Mouse (Mus musculus): ENCODE measurements around the gene Bcl3. TPM values are rescaled to one million over a fixed set of nuclear protein-coding genes. Genes with fewer than 3 reads are reported as not detected.

Bcl3 gene
- polyA plus RNA-seq, 1 experiment from 2014 or later: 1.8 TPM

DNA sequence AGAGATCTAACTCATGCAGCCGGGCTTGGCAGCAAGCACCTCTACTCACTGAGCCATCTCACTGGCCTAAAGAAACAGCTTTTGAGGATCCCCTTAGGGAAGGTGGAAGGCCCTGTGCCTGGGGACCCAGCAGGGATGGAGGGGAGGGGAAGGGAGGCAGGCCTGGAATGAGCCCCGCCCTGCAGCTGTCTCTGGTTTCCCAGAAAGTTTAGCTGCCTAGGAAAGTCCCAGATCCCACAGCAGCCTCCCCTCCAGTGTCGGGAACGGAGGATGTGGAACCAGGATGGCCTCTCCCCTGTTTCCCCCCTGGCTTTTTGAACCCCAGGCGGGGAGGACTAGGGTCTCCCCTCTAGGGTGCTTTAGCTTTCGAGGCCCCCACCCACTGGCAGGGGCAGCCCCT lies 4.2 kb upstream of the Bcl3 start:
- no peaks in the 10 kb centered on the region; the same call in 1 of the 2 replicates for H3K9me3 ChIP-seq (replicated peaks)
- 39% methylated on average over 6 of the region's 6 CpGs for WGBS
- DNase-seq (ENCODE audit: low spot score): no peak
- H3K27me3 ChIP-seq (ENCODE audit: low read depth, poor library complexity, severe bottlenecking): peaks cover 42% of the 10 kb centered on the region
- peaks cover 33% of the 10 kb centered on the region for H3K4me1 ChIP-seq
- no peaks in the 10 kb centered on the region for H3K36me3 ChIP-seq
- H3K27ac ChIP-seq (replicated peaks): no peak overlapping the region
- H3K4me3 ChIP-seq: no peak overlapping the region

DNA sequence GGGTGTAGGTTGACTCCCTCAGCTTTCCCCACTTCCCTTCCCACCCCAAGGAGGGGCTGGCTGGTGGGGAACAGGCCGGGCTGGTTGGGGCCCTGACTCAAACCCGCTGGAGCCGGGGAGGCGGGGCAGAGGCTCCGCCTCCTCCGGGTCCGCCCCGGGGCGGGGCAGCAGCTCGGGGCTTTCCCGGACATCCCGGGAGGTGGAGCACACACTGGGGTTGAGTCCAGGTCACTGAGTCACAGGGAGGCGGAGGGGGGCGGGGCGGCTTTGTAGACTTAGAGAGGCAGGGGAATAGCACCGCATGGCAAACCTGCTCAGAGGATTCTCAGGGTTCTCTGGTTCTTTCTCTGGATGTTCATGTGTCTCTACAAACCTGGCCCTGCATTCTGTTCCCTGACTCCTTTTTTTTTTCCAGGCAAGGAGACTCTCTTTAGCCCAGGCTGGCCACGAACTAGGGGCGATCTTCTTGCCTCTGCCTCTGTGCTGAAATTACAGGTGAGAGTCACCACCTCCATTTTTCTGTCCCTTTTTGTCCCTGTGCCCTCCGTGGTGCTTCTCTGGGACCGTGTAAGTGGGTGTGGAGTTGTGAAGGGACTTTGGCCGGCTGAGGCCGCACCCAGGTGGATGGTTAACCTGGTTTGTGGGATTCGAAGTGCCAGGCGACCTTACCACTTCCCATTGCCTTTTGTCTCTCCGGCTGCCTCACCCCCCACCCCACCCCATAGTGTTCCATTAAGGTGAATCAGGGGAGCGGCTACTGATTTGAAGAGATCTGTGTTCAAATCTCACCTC lies 1.8 kb upstream of the Bcl3 start:
- no peaks in the 10 kb centered on the region for H3K36me3 ChIP-seq
- H3K9me3 ChIP-seq (replicated peaks): peaks cover 9% of the 10 kb centered on the region; the same call in 1 of the 2 replicates
- H3K27me3 ChIP-seq (ENCODE audit: low read depth, poor library complexity, severe bottlenecking): peaks cover 64% of the 10 kb centered on the region
- H3K27ac ChIP-seq (replicated peaks): peak overlapping the region; percentile 43; the same call in 1 of the 2 replicates
- H3K4me1 ChIP-seq: peaks cover 27% of the 10 kb centered on the region
- DNase-seq (ENCODE audit: low spot score): peak; percentile 66
- 23% methylated on average over 26 of the region's 26 CpGs for WGBS
- H3K4me3 ChIP-seq: peak overlapping the region; percentile 34

DNA sequence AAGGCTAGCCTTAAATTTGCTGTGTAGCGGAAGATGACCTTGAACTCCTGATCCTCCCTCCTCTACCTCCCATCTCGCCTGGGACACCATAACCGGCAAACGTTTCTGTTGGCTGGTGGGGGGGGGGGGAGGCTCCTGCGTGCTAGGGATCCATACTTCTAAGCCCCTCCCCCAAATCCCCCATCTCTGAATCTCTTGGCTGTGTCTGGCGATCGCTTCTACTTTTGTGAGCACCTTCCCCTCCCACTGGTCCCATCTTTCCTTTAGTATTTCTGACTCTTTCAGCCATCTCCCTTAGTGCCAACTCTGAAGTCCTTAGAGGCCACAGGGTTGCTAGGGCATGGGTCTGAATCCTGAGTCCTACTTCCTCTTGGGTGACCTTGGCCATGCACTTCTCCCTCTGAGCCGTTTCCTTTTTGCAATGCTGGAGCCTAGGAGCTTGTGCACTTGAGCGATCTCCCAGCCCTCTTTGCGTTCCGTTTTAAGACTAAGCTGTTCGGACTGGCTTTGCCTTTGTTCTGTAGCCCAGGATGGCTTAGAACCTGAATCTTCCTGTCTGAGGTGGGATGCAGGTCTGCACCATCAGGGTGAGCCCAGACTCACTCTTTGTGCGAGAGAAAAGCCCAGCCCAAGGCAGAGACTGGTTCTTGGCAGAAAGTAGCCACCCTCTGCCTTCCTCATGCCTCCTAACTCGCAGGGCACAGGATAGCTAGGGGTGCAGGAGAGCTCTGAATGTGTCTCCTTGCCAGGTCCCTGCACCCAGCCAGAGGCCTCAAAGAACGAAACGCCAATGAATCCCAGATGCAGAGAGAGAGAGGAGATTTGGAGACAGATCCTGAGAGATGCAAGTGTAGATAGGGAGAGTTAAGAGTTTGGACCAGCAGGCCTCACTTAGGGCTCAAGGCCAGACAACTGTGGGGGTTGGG lies 949 bp upstream of the Bcl3 start:
- Histone ChIP-seq H3K4me3 (peak overlapping the region; percentile 34), H3K4me1 (peaks cover 27% of the 10 kb centered on the region), H3K27me3 (ENCODE audit: low read depth, poor library complexity, severe bottlenecking) (peaks cover 72% of the 10 kb centered on the region), H3K36me3 (no peaks in the 10 kb centered on the region), H3K27ac (replicated peaks) (peak overlapping the region; percentile 43; the same call in 1 of the 2 replicates), H3K9me3 (replicated peaks) (peaks cover 9% of the 10 kb centered on the region; the same call in 1 of the 2 replicates)
- peak; percentile 28 for DNase-seq (ENCODE audit: low spot score)
- WGBS: 24% methylated on average over 16 of the region's 16 CpGs

DNA sequence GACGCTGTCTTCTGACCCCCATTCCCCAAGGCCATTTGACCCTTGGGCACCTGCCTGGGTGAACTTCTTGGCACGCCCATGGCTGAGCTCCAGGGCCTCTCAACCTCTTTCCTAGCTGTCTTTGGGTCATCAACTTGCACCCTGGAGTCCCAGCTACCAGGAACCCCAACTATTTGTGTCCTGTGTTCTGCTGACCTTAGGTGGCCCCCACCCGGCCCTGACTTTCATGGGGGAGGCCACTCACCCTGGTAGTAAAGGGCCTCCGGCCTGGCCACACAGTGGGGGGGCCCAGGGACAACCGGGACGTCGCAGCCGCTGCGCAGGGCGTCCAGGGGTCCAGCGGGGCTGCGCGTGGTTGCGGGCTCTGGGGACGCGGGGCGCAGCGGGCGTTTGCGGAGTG lies 377 bp downstream of the Bcl3 start:
- no peak for DNase-seq (ENCODE audit: low spot score)
- peaks cover 86% of the 10 kb centered on the region for H3K27me3 ChIP-seq (ENCODE audit: low read depth, poor library complexity, severe bottlenecking)
- peak overlapping the region; percentile 57 for H3K4me3 ChIP-seq
- H3K9me3 ChIP-seq (replicated peaks): peaks cover 9% of the 10 kb centered on the region; the same call in 1 of the 2 replicates
- peaks cover 34% of the 10 kb centered on the region for H3K4me1 ChIP-seq
- peak overlapping the region; percentile 74 for H3K27ac ChIP-seq (replicated peaks)
- 4% methylated on average over 20 of the region's 20 CpGs for WGBS
- H3K36me3 ChIP-seq: no peaks in the 10 kb centered on the region

DNA sequence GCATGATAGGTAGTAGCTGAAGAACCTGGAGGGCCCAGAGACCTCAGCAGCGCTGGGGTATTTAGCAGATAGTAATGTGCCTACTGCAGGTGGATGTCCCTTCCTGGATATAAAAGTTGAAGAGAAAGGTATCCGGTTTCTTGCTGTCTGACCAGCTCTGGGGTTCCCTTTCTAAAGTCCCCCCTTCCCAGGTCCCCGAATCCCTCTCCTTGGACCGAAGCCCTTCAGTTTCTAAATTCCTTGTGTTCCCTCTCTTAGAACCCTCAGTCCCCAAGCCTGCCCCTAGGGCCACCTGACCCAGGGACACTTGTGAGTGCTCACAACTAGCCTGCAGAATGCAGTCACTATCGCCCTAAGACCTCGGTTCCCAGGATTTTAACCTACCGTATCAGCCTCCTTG lies 937 bp downstream of the Bcl3 start:
- Histone ChIP-seq H3K36me3 (no peaks in the 10 kb centered on the region), H3K27me3 (ENCODE audit: low read depth, poor library complexity, severe bottlenecking) (peaks cover 87% of the 10 kb centered on the region)
- 61% methylated on average over 7 of the region's 7 CpGs for whole genome bisulfite sequencing

DNA sequence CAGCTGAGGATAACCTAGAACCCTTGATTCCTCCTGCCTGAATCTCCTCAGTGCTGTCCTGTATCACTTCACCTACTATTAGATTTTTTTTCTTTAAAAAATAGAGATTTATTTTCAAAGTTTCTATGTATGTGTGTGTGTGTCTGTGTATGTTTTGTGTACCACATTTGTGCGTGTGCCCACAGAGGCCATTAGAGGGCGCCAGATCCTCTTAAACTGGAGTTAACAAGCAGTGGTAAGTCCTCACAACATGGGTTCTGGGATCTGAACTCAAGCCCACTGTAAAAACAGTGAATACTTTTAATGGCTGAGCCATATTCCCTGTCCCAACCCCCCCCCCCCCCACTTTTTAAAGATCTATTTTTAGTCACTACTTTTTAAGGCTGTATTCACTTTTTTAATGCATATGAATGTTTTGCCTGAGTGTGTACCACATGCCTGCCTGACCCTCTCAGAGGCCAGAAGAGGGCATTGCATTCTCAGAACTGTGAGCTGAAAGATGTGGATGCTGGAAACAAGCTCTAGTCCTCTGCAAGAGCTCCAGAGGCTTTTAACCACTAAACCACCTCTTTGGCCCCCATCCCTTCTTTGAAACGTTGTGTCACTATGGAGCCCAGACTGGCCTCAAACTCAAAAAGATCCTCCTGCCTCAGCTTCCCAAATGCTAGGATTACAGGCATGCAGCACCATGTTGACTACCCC lies 2.1 kb downstream of the Bcl3 start:
- peaks cover 97% of the 10 kb centered on the region for H3K27me3 ChIP-seq (ENCODE audit: low read depth, poor library complexity, severe bottlenecking)
- peaks cover 51% of the 10 kb centered on the region for H3K4me1 ChIP-seq

More for the DNA sequence above, 937 bp downstream of the Bcl3 start:
- Histone ChIP-seq H3K4me1 (peaks cover 40% of the 10 kb centered on the region), H3K27ac (replicated peaks) (no peak overlapping the region), H3K4me3 (no peak overlapping the region), H3K9me3 (replicated peaks) (peaks cover 9% of the 10 kb centered on the region; the same call in 1 of the 2 replicates)
- DNase-seq (ENCODE audit: low spot score): no peak

DNA sequence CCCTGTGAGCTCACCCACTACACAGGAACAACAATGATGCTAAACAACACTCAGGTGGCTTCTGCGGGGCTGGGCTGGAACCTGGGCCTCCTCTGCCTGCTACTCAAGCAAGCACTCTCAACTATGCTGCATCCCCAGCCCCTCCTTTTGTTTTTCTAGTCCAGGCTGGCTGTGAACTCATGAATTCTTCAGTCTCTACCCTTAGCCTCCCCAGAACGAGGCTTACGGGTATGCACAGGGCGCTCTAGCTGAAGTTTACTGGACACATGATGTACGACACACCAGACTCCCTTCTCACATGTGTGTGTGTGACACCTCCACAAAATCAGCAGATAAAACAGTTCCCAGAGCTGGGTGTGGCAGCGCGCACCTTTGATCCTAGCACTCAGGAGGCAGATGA lies 3.7 kb downstream of the Bcl3 start:
- Histone ChIP-seq H3K36me3 (no peaks in the 10 kb centered on the region), H3K4me3 (no peak overlapping the region), H3K27ac (replicated peaks) (no peak overlapping the region), H3K27me3 (ENCODE audit: low read depth, poor library complexity, severe bottlenecking) (peaks cover 99% of the 10 kb centered on the region), H3K4me1 (peaks cover 44% of the 10 kb centered on the region), H3K9me3 (replicated peaks) (peaks cover 13% of the 10 kb centered on the region; the same call in 1 of the 2 replicates)
- WGBS: 88% methylated on average over 7 of the region's 7 CpGs
- no peak for DNase-seq (ENCODE audit: low spot score)

More for the DNA sequence above, 2.1 kb downstream of the Bcl3 start:
- H3K36me3 ChIP-seq: no peaks in the 10 kb centered on the region
- WGBS: 65% methylated on average over 3 of the region's 3 CpGs
- DNase-seq (ENCODE audit: low spot score): no peak
- H3K9me3 ChIP-seq (replicated peaks): peaks cover 13% of the 10 kb centered on the region; the same call in 1 of the 2 replicates
- no peak overlapping the region for H3K27ac ChIP-seq (replicated peaks)
- H3K4me3 ChIP-seq: no peak overlapping the region

DNA sequence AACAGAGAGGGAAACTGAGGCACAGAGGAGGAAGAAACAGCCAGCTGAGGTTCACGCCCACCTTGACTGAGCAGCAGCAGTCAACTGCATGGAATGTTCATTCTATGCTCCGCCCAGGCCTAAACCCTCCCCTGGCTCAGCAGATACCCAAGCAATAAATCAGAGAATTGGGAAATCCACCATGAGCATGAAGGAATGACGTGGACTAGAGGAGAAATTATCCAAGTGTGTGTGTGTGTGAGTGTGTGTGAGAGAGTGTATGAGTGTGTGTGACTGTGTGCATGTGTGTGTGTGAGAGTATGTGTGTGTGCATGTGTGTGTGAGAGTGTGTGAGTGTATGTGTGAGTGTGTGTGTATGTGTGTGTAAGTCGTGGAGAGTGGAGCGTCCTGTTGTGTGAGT lies 4.1 kb downstream of the Bcl3 start:
- peaks cover 39% of the 10 kb centered on the region for H3K4me1 ChIP-seq
- WGBS: 82% methylated on average over 5 of the region's 5 CpGs
- no peak overlapping the region for H3K4me3 ChIP-seq
- peaks cover 13% of the 10 kb centered on the region; the same call in 1 of the 2 replicates for H3K9me3 ChIP-seq (replicated peaks)
- peaks cover 99% of the 10 kb centered on the region for H3K27me3 ChIP-seq (ENCODE audit: low read depth, poor library complexity, severe bottlenecking)
- no peaks in the 10 kb centered on the region for H3K36me3 ChIP-seq
- no peak overlapping the region for H3K27ac ChIP-seq (replicated peaks)
- DNase-seq (ENCODE audit: low spot score): no peak

DNA sequence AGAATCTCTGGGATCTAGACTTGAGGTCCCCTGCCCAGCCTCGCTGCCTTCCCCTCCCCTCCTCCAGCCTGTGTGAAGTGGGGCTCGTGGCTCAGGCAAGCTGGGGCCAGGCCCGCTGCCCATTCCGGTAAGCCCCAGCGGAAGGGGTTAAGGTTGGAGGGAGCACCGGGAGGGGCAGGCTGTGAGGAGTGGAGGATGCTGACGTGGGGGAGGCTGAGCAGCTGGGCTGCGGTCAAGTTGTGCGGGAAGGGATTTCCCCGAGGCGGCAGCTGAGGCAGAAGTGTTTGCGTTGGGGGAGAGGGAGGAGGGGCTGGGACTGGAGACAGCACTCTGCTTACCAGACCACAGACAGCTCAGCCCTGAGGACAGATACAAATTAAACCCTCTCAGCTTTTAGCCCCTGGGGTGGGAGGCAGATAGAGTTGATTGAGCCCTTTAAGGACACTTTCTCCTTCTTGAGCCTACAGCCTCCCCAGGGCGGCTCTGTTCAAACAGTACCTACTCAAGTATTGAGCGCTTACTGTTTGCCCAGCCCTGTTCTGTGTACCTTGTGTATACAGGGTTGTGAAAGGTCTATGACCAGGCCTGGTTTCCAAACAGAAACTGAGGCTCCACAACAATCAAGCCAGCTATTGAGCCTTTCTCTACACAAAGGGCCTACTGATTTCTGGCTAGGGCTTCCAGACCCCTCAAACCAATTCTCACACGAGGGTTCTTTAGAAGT lies 5.0 kb downstream of the Bcl3 start:
- Histone ChIP-seq H3K9me3 (replicated peaks) (peaks cover 13% of the 10 kb centered on the region; the same call in 1 of the 2 replicates), H3K27me3 (ENCODE audit: low read depth, poor library complexity, severe bottlenecking) (peaks cover 99% of the 10 kb centered on the region), H3K4me1 (peaks cover 32% of the 10 kb centered on the region), H3K4me3 (peak overlapping the region; percentile 55), H3K36me3 (no peaks in the 10 kb centered on the region), H3K27ac (replicated peaks) (peak overlapping the region; percentile 79)
- peak; percentile 70 for DNase-seq (ENCODE audit: low spot score)
- 3% methylated on average over 15 of the region's 15 CpGs for WGBS

DNA sequence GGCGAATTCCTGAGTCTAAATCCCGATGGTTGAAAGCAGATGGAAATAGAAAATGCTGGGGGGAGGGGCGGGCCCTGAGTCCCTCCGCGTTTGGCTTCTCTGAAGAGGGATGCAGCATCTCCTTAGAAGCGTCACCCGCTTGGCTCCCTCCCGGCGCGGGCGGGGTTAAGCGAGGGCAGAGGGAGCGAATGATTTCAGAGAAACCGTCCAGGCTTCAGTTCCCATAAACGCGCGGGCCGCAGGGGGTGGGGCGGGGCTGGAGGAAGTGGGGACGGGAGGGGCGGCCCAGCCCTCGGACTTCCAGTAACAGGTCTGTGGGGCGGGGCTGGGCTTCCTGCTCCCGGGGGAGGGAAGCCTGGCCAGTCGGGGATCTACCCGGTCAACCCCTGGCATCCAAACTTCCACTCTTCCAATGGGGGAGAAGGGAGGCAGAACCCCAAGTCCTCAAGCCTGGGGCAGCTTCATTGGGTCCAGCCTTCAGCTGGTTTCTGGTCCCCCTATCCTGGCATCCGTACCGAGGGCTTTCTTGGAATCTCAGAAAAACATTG lies 6.3 kb downstream of the Bcl3 start:
- peaks cover 28% of the 10 kb centered on the region for H3K4me1 ChIP-seq
- peaks cover 99% of the 10 kb centered on the region for H3K27me3 ChIP-seq (ENCODE audit: low read depth, poor library complexity, severe bottlenecking)
- H3K4me3 ChIP-seq: peak overlapping the region; percentile 55
- peak overlapping the region; percentile 79 for H3K27ac ChIP-seq (replicated peaks)
- no peaks in the 10 kb centered on the region for H3K36me3 ChIP-seq
- DNase-seq (ENCODE audit: low spot score): peak; percentile 70
- under 1% methylated on average over 28 of the region's 28 CpGs for WGBS
- H3K9me3 ChIP-seq (replicated peaks): peaks cover 13% of the 10 kb centered on the region; the same call in 1 of the 2 replicates
